In the genomic region with DNA sequence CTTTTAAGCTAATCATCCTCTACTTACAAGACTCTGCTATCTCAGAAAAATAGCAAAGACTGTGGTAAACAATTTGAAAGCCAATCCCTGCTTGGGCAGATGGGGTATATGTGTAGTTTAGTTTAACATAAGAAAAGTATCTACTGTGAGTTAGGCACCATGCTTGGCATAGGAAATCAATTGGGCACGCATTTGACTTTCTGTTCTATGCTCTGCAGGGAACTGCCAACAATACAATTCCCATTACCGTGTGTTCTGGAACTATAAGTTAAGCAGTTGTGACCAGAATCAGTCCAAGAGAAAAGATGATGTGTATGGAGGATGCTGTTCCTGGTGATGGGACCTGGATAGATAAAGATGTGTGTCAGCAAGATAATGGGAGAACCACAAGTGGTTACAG, we compare ENCODE assay signal across 13 mouse cellular contexts.
"Had no signal": no experiment of that assay in that cellular context is flagged by ENCODE, and none has a peak within 500 bp of the region (broad histone marks: within the 10 kb centered on the region; RNA-seq: fewer than 3 reads in every experiment).

No protein-coding gene starts in this region.

- ATAC-seq: liver, postnatal 0 days had no signal

- H3K9ac ChIP-seq: limb, embryonic 12.5 days; liver, embryonic 13.5 days; liver, postnatal 0 days; lung, embryonic 15.5 days; neural tube, embryonic 13.5 days had no signal

- H3K4me3 ChIP-seq: limb, embryonic 12.5 days; liver, embryonic 13.5 days; lung, embryonic 15.5 days; neural tube, embryonic 13.5 days had no signal

- H3K9me3 ChIP-seq: limb, embryonic 12.5 days; liver, embryonic 13.5 days; lung, embryonic 15.5 days; neural tube, embryonic 13.5 days had no signal

- H3K4me1 ChIP-seq: limb, embryonic 12.5 days; liver, embryonic 13.5 days; lung, embryonic 15.5 days; neural tube, embryonic 13.5 days had no signal

- H3K27ac ChIP-seq: kidney, postnatal 0 days; limb, embryonic 12.5 days; liver, embryonic 13.5 days; lung, embryonic 15.5 days; neural tube, embryonic 13.5 days had no signal

- H3K27me3 ChIP-seq: limb, embryonic 12.5 days; liver, embryonic 13.5 days; lung, embryonic 15.5 days; neural tube, embryonic 13.5 days had no signal

- H3K36me3 ChIP-seq: limb, embryonic 12.5 days; liver, embryonic 13.5 days; lung, embryonic 15.5 days; neural tube, embryonic 13.5 days had no signal

- H3K4me2 ChIP-seq: limb, embryonic 12.5 days; liver, embryonic 13.5 days; lung, embryonic 15.5 days; neural tube, embryonic 13.5 days had no signal

- DNase-seq: kidney, adult 11 months; kidney, adult 9 months; kidney, postnatal 36 days; layer of hippocampus, adult 9-11 months; liver; liver, embryonic 13.5 days; liver, postnatal 0 days; right cerebral cortex, postnatal 25 days; thymus, postnatal 4 days had no signal
